Mouse (Mus musculus) left cerebral cortex, adult 2 months (tissue): ENCODE data around the gene Kctd18. TPM values are rescaled to one million over a fixed set of nuclear protein-coding genes. Genes with fewer than 3 reads are reported as not detected.

ENCODE experiments used
- DNase-seq, 2 experiments: peaks; one replicate each; pipeline ENCODE4 v3.0.0; 2021 to 2022; ENCODE audit warnings: low spot score in 2 of 2, mixed read lengths in 1 of 2; ENCODE audit errors: extremely low spot score in 1 of 2
- H3K27ac ChIP-seq: fragments of 200-600 bp; 2 replicates; pipeline ENCODE4 v1.8.1; 2022
- H3K4me3 ChIP-seq: fragments of 200-600 bp; 2 replicates; pipeline ENCODE4 v1.8.1; 2022
- CTCF ChIP-seq: fragments of 200-600 bp; IDR thresholded peaks from 2 replicates; pipeline ENCODE4 v1.8.1; 2022; ENCODE audit warnings: antibody characterized with exemption, mild to moderate bottlenecking, moderate library complexity
- intact Hi-C: fragments of 180-260 bp; cut with DNase I; formaldehyde crosslinking; loops from one replicate; pipeline ENCODE4 v1.15.1; 2025
- total RNA-seq, 2 experiments: library from RNA; stranded (reverse); gene quantifications; 2 replicates each; pipeline ENCODE4 v1.2.3; 2021

Kctd18 gene
- total RNA-seq, 2 experiments from 2014 or later, result 16.3 to 17.8 TPM

DNA sequence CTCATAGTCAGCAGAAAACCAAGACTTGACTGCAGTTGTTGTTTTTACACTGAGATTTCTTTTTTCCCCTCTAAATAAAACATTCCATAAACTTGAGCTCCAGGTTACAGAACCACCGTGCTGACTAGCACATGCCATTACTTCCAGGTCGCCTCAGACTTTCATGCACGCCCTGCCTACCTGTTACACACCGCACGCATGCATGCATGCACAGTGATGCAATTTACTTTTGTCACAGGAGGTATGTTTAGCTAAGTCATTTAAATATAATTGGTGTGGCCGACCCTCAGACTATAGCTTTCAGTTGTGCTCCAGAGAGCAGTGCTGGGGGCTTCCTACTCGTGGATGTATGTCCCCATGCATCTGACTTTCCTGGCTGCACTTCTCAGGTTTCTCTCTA is 77.7 kb downstream of the Kctd18 start:
- DNase-seq, result no peak
- Histone ChIP-seq H3K27ac (no peak overlapping the region), H3K4me3 (no peak overlapping the region)
- no peak for TF ChIP-seq CTCF
- intact Hi-C loops, result no loop called here

DNA sequence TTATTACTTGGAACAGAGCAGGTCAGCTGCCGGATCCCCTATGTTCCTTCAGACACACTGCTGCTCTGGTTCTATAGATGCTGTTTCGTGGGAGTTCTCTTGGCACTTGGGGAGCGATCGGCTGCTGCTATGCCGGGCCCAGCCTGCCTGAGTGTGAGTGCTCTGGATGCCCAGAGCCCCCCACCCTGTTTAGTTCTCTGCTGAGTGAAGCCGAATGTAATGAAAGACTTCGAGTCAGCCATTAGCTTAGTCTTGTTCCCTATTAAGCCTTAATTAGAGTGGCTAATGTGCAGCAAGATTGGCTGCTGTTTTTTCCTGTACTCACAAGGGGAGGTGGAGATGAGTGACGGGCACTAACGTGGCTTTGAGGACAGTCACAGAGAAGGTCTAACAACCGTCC is 78.1 kb downstream of the Kctd18 start:
- TF ChIP-seq CTCF, result no peak
- Histone ChIP-seq H3K27ac (no peak overlapping the region), H3K4me3 (no peak overlapping the region)
- DNase-seq, result no peak
- intact Hi-C loops, result no loop called here

DNA sequence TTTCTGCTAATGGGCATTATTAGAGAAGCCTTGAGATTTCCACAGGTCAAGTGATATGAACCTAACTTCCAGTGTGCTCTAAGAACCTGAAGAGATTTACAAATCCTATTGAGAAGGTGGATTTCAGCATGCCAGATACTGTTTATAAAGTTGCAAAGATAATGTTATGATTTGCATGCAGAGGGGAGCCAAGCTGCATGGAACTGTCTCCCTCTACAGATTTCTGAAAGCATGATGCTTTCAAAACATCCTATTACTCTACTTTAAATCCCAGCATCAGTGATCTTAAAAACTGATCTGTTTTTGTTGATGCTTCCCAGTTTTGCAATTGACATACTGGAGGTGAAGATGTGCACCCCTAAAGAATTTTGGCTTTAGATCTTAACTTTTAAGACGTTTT is 84.5 kb downstream of the Kctd18 start:
- H3K4me3 ChIP-seq, result no peak overlapping the region
- no peak for DNase-seq
- intact Hi-C loops, result no loop called here
- no peak overlapping the region for H3K27ac ChIP-seq
- TF ChIP-seq CTCF, result peak; percentile 25

DNA sequence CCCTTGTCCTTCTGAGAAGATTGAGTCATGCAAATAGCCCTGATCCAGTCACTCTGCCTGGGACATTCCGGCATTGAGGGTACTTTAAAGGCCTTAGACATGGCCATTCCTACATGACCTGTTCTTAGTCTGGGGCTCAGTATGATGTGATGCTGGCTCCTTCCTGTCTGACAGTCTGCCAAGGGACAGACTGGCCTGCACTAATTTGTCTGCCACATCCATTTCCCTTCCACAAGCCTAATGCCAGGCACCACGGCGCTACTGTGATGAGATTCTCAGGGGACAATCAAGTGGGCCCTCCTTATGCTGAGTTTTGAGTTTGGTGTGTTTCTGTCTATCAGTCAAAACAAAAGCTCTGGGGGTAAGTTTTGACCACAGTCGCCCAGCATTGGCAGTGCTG is 100.2 kb downstream of the Kctd18 start:
- no peak for TF ChIP-seq CTCF
- Histone ChIP-seq H3K27ac (no peak overlapping the region), H3K4me3 (no peak overlapping the region)
- DNase-seq, result no peak
- intact Hi-C loops, result no loop called here

DNA sequence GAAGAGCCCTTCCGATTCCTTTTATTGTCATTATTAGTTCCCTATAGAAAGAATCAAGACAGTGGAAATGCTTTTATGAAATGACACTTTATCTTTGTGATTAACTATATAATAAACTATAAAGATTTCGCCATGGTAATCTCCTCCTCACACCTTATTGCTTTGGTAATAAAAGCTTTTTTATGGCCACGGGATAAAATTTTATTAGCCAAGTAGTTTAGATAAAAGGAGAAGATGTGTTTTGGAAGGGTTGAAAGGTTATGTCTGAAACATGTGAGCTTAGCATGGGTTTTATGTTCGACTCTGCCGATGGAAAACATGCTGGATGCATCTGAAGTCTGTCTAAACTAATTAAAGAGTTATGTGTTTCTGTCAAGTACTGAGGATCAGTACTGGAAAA is 101.4 kb downstream of the Kctd18 start:
- Histone ChIP-seq H3K4me3 (no peak overlapping the region), H3K27ac (no peak overlapping the region)
- DNase-seq, result no peak
- intact Hi-C loops, result no loop called here
- TF ChIP-seq CTCF, result no peak

DNA sequence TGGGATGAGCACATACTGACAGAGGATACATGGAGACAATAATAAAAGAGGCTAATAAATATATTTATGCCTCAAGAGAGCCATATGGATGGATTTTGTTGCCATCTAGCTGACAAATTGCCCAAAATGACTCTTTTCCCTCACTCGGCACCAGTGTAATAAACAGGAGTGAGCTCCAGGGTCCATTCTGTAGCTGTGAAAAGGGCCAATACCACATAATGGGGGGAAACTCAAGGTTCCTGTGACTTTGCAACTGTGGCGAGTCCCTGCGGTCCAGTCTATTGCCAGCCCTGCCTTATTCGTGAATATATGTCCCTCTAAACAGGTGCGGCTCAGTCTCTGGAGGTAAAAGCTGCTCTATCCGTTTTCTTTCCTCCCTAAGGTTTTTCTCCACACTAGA is 107.2 kb downstream of the Kctd18 start:
- no peak overlapping the region for H3K27ac ChIP-seq
- H3K4me3 ChIP-seq, result no peak overlapping the region
- no peak for DNase-seq
- intact Hi-C loops, result no loop called here
- TF ChIP-seq CTCF, result no peak

DNA sequence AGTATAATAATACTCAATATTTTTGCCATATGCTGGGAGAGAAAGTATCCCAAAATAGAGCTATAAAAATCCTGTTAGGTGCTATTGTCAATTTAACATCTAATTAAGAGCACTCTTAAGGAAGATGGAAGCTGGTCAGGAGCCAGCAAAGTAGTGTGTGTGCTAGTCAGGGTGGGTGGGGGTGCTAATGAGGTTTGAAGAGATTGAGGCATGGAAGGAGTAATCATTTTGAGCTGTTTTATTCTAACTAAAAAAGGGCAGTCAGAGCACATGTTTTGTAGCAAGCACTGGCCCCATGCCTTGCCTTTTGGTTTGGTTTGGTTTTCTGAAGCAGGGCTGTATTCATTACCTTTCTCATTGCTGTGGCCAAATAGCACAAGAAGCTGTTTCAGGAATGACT is 112.4 kb downstream of the Kctd18 start:
- H3K27ac ChIP-seq, result no peak overlapping the region
- intact Hi-C loops, result no loop called here
- H3K4me3 ChIP-seq, result no peak overlapping the region
- TF ChIP-seq CTCF, result no peak
- DNase-seq, result no peak

DNA sequence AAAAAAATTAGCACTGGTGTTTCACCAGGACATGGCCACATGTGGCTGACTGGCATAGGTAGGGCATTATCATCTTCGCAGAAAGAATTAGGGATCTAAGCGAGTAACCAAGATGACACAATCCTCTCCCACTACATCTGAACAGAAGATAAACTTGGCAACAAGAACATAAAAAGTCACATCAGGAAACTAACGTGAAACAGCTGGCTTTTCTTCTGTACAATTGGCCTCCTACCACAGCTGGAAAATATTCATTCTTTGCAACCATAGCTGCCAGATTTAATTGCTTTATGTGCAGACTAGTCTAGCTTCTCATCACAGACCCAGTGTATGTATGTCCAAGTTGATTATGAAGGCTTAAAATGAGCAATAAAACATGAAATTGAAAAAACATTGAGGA is 112.8 kb downstream of the Kctd18 start:
- DNase-seq, result no peak
- Histone ChIP-seq H3K4me3 (no peak overlapping the region), H3K27ac (no peak overlapping the region)
- TF ChIP-seq CTCF, result no peak
- intact Hi-C loops, result no loop called here

Other genes with a start within 250 kb of the Kctd18 start
- gene Spats2l, start 244.8 kb downstream of the Kctd18 start, total RNA-seq, result 10 to 100 TPM; 42.6 to 43.1 TPM
- under 1 TPM; 0.35 to 0.54 TPM for gene Sgo2a, start 23.0 kb downstream of the Kctd18 start, total RNA-seq
- gene Aox1, start 11.0 kb upstream of the Kctd18 start, total RNA-seq, result 1 to 10 TPM; 3.2 to 4.6 TPM
- gene Aox3, start 94.2 kb upstream of the Kctd18 start, total RNA-seq, result 1 to 10 TPM; 2.9 to 3.6 TPM
- gene Aox4, start 191.4 kb upstream of the Kctd18 start, total RNA-seq, result 1 to 10 TPM; 4.0 to 5.9 TPM